Mouse (Mus musculus): ENCODE measurements around the gene Eipr1.

DNA sequence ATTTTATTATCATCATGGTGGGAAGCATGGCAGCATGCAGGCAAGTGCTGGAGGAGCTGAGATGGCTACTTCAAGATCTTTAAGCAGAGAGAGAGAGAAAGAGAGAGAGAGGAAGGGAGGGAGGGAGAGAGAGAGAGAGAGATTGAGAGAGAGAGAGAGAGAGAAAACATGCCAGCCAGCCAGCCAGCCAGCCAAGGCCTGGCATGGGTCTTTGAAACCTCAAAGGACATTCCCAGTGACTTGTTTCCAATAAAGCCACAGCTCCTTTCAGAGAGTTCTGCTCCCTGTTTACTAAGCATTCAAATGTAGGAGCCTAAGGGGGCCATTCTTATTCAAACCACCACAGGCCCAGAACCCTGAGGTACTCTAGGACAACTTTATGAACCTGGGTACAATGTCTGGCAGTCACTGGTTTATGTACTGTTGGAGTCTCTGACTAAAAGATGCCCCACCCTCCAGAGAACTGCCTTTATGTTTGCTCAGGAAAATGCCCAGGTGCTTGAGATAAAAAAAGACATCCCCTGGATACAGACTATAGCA, 45.3 kb downstream of the Eipr1 start:
- TF ChIP-seq TAL1 (IDR thresholded peaks at IDR 0.05; ENCODE audit: low read length) (no peak), GATA1 (IDR thresholded peaks at IDR 0.05; ENCODE audit: low read length) (no peak)
